Mouse (Mus musculus) heart, postnatal 0 days (tissue): ENCODE measurements around the gene Pgap2.

Source experiments
- CTCF ChIP-seq: IDR thresholded peaks from 2 replicates; pipeline ENCODE4 v1.5.1; 2016; ENCODE audit warnings: antibody characterized with exemption, control low read depth, low read depth
- EP300 ChIP-seq: IDR thresholded peaks from 2 replicates; pipeline ENCODE4 v1.6.1; 2016; ENCODE audit warnings: antibody characterized with exemption, low read depth

DNA sequence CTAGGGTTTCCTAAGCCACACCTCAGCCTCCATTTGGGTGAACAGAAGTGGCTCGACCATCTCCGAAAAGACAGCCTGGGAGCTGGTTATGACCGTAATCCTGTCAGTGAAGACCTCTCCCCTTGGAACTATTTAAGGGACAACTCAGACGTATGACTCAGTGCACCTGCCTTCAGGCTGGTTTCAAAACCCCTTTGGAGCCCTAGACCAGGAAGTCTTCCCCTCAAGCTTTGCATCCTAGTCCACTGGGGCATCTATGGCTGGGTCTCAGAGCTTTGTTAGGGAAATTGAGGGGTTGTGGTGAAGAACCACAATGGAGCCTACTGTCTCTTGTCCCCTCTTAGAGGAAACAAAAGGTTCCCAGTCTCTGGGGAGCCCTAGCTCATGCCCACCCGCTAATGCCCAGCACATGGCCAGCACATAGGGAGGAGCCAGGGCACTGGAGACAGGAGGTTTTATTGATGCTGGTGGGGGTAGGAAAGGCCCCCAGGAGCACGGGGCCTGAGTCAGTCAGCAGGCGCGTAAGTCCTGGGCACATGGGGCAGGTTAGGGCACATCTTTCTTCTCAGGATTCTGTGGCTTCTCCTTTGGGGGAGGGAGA is 28.8 kb downstream of the Pgap2 start:
- TF ChIP-seq CTCF (no peak), EP300 (no peak)
